Mouse (Mus musculus): ENCODE data around the gene Gtf2a1l. TPM values are rescaled to one million over a fixed set of nuclear protein-coding genes. Genes with fewer than 3 reads are reported as not detected.

Gtf2a1l gene
- total RNA-seq, 2 experiments from 2014 or later = not detected

DNA sequence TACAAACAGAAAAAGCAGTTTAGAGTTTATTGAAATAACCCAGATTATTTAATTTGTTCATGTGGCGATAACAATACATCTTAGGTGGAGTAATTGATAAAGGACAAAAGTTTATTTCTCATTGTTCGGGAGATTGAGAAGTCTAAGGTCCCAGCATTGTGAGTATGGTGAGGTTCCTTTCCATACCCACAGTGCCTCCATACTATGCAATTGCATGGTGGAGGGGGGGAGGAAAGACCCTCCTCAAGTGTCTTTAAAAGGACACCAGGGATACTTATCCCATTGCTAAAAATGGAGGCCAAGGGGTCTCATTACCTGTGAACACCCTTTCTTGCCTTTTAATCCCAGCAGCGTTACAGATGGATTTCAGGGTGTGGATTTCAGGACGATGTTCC lies 15.1 kb upstream of the Gtf2a1l start:
- no peak for DNase-seq

DNA sequence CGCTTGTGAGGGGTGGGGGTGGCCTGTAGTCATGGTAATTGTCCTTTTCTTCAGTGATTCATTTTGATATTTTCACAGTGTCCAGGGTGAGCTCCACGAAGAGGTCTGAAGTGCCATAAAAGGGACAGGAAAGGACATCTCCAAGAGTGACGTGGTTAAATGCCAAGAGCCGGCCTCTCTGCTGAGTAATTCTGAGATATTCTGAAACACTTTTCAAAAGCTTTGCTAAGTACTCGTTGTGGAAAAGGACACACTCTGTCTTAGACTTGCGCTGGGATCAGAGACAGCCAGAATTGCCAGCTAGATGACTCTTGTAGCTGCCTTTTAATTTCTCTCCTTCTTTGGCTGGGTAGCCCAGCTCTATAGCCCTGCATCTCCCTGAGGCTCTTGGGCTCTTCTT lies 9.9 kb upstream of the Gtf2a1l start:
- DNase-seq = no peak

DNA sequence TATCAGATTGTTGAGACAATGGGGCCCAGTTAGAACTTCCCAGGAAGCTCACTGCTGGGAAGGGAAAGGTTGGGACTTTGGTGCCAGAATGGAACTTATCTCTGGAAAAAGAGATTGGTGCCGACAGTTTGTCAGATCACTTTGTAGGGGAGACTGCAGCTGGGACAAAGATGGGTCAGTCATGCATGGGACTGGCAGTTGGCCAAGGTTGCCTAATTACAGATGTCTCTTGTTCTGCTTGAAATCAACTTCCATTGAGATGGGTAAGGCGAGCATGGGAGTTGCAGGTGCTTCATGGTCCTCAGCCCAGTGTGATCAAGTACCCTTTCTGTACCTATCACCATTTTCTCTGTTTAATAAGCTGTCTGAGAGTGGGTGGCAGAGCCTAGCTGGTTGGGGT lies 2.4 kb upstream of the Gtf2a1l start:
- no peak for DNase-seq

DNA sequence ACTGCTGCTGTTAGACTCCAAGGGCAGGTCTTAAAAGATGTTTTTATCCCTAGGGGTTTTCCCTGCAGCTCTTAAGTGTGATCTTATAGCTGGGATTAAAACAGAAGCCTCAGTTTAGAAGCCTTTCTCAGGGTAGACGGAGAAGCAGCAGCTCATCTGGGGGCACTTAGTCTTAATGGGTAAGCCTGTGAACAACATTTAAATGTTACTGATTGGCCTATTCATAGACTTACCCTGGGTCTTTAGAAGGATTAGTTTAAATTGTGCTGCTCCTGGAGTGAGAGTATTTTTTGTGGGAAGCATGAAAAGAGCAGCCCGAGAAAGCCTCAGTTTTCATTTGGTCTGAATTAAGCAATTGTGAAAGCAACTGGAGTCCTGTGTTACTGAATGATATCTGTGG lies 1.5 kb downstream of the Gtf2a1l start:
- no peak for DNase-seq

DNA sequence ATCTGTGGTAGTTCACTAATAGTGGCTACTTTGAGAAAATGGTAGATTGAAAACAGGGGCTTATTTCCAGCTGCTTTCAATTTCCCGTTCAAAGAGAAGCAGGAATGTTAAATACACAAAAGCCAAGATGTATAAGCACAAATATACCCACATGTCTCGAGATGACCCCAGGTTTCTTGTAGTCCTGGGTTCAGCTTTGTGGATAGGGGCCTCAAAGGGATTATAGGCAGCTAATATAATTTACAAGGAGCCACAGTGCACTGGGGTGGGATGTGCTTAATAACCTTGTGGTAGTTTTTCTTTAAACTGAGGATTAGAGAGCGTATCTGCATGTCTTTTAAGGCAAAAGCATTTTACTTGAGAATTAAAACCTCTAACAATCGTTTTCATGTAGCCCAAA lies 2.3 kb downstream of the Gtf2a1l start:
- DNase-seq = no peak

DNA sequence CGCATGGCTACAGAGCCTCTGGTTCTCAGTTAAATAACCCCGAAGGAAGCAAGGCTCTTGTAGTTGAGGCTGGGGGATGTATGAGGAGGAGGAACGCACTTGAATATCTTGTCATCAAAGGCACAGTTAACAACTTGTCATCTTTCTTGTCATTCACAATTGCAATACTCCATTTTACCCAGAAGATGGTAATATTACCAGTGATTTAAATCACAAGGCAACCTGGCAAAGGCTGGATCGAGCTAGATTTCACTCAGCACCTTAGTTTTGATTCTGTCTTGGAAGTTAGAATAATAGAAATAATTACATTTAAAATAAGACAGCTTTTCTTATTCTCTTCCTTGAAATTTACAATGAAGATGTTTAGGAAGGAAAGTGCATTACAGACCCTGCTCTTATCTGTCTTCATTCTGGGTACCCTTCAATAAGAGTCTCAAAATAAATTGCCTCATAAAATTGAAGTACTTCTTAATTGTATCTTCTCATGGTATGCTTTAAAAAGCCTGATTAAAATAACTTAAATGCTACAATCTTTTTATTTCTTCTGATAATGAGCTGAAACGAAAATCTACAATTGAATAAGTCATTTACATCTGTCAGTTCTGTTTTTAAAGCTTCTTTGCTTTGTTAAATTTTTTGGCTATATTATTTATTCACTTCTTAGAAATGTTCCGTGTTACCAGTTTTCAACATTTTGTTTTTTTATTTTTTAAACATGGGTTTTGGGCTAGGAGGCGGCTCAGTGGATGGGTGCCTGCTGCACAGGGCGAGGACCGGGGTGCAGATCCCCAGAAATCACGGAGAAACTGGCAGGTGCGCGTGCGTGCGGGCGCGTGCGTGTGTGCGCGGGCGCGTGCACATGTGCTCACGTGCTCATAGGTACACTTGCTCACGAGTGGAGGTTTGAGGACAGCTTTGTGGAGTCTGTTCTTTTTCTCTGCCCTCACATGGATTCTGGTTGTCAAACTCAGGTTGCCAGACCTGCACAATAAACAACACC lies 7.2 kb downstream of the Gtf2a1l start:
- no peak for DNase-seq

DNA sequence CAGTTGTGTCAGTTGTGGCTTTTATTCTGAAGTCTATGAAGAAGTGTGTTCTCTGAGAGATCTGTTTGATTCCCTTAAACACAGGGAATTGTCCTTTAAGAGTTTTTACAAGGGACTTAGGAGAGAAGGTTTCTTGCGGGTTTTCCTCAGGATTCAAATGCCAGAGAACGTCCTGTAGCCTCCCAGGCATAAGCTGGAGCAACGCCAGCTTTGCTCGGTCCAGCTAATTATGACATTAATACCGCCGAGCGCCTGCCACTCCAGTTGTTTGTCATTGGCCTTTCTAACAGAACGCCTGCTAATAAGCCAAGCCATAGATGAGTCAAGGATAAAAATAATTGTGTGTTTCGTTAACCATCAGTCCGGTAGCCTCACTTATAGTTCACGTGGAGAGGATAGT lies 19.8 kb downstream of the Gtf2a1l start:
- no peak for DNase-seq

DNA sequence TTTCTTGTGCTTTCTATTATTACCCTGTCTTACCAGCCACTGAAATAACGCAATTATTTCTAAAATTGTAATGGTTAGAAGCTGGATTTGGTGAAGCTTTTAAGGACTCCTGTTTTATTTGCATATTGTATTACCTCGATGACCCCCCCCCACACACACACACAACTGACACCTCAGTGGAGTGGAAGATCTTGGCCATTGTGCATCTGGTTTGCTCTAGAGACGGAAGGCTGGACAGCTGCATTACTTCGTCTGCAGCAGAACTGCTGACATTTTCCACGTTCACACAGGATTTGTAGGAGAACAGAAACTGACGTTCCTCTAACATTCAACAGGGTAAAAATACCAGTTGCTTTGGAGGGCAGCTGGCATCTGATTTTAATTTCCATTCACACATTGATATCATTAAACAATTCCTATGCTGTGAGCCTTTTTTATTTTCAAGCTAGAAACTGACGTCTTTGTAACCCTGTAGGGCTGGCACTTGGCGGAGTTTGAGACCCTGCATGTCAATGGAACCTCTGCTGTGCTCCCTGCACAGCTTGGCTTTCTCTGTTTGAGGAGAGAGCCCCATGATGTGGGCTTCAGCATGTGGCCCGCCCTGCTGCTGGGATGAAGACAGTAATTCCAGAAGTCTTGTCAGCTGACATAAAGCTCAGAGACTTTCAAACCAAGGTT lies 28.3 kb downstream of the Gtf2a1l start:
- DNase-seq = peak; percentile 5

DNA sequence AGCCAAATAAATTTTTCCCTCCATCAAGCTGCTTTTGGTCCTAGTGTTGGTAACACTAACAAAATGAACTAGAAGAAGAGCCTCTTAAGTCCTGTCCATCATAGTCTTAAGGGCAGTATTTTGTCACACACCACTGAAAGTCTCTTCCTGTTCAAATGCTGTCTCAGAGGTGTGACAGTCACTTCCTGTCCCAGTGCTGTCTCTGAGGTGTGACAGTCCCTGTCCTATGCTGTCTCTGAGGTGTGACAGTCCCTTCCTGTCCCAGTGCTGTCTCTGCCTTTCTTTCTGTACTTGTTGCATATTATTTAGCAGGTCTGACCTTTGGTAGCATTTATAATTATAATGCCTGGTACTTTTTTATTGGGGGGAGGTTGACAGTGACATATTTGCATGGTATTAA lies 32.4 kb downstream of the Gtf2a1l start:
- DNase-seq = no peak

DNA sequence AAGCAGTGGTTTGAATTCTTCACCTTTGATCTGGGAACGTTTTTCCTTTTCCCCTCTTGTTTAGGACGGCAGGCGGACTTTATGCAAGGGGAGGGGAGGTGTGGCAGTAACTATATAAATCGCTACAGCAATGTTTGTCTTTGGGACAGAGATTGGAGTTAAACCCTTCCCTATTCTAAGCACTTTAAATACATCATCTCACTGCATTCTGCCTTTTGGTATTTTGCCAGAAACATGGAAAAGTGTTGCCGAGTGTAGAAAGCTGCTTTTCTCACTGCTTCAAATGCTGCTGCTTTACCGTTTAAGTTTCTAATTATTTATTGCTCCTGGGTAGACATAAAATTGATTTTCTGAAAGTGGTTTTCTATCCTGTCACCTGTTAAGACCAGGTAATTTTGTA lies 33.9 kb downstream of the Gtf2a1l start:
- no peak for DNase-seq

DNA sequence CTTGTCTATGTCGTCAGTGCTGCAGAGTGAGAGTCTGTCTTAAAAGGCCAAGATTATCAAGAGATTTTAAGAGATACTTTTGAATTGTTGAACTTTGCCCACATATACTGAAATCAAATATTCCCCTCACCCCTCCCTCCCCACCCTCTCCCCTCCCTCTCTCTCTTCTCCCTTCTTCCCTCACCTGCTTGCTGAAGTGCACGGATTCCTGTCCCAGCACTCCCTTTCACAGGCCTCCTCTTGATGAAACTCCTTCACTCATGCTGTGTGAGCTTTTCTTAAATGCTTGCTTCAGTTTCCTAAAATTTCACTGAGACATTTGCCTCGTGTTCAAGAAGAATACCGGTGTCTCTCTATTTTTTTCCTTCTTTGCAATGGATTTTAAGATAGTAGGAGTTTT lies 34.7 kb downstream of the Gtf2a1l start:
- no peak for DNase-seq

DNA sequence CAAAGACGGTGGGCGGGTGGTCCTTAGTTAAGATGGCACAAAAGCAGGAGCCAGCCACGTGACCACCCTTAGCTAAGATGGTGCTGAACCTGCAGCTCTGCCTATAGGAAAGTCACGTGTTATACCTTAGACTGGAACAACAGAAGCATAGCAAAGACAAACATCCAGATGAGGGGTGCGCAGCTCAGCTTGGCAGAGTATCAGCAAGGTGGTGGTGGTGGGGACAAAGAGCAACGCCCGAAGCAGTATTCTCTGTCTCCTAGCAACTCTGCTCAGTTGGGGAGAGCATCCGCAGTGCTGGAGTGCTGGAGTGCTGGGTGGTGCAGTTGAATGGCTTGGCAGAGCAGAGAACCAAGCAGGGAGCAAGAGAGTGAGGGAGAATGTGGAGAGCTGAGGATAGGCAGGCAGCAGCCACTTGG lies 37.8 kb downstream of the Gtf2a1l start:
- DNase-seq = no peak

DNA sequence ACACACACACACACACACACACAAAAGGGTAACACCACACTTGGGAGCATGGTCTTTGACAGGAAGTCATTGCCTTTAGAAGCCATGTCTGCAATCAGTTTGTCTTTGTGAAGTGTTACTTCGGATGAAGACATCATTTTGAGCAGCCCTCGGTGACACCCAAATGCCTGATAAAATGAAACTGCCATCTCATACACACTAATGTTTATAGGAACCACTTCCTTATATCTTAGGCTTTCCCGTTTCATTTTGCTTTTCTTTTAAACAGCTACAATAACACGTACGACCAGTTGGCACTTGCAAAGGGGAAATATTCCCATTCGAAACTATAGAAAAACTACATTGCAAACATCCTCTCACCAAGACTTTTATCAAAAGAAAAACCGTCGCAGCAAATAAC lies 81.2 kb downstream of the Gtf2a1l start:
- DNase-seq = no peak

DNA sequence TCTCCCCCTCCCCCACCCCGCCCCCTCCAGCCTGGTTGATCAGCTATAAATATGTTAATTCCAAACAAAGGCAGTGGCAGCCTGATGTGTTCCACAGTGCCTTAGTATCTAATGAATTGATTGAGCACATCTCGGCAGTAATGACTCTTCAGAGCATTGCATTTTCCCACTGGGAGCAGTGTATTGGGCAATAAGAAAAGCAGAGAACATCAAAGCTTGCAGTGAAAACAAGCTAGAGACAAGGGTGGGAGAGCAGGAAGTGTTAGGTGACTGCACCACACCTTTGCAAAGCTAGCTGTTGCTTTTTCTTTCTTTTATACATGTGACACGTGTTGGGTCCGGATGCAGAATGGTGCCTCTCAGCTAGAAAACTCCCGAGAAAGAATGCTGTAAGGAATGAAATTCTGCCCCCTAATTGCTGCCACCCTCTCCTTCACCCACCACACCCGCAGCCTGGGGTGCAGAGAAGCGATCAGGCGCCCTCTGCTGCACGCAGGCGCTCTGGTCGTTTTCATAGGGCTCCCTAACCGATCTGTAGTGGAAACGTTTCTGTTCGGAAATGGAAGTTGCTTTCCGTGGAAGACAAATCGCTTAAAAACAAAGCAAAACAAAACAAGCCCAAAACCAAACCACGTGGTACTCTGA lies 84.5 kb downstream of the Gtf2a1l start:
- peak; percentile 33 for DNase-seq

DNA sequence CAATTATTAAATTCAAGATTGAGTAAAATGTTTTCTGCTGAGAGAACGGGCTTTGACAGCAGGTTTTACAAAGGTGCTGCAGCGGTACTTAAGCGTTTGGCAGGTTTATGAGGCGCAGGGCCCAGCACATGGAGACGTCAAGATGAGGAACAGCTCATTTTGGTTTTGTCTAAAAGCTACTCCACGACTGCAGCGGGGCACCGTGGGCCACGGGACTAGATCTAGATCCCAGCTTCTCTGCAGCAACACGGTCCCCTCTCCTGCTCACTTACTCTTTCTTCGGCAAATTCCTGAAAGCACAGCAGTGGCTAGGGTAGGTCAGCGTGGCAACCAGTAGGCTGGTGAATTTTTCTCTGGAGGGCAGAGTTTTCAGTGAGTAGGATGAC lies 85.0 kb downstream of the Gtf2a1l start:
- DNase-seq = no peak

DNA sequence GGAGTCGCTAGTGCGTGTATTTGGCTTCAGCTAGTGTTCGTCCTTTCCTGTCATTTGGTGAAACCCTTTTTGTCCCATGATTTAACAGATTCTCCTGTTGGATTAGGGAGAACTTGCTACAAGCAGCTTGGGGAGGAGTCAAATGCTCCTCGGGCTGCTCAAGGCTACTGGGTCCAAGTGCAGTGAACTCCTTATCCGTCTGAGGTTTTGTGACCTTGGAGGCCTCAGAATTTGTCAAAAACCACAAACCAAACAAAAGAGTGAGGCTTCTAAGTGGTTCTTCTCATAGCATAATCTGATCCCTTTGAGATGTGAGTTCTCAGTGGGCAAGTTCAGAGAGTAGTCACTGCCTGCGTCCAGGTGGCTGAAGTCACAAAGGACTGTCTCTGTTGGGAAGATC lies 87.3 kb downstream of the Gtf2a1l start:
- no peak for DNase-seq

DNA sequence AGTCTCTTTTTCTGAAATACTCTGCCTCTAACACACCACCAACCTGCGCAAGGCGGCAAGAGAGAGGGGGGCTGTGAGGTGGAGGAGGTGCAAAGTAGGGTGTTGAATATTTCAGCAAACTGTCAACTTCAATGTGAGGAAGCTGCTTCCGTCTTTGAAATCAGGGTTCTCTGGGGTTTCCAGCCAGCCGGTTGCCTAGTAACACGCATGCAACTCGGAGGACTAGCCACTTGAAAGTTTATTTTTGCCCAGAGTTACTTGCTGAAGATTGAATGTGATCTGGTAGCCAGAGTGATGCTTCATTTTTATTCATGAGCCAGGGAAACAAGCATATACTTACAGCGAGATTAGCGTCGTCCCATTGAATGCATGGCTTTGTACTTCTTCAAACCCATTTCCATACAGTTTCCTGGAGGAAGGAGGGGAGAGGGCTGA lies 89.6 kb downstream of the Gtf2a1l start:
- DNase-seq = no peak

DNA sequence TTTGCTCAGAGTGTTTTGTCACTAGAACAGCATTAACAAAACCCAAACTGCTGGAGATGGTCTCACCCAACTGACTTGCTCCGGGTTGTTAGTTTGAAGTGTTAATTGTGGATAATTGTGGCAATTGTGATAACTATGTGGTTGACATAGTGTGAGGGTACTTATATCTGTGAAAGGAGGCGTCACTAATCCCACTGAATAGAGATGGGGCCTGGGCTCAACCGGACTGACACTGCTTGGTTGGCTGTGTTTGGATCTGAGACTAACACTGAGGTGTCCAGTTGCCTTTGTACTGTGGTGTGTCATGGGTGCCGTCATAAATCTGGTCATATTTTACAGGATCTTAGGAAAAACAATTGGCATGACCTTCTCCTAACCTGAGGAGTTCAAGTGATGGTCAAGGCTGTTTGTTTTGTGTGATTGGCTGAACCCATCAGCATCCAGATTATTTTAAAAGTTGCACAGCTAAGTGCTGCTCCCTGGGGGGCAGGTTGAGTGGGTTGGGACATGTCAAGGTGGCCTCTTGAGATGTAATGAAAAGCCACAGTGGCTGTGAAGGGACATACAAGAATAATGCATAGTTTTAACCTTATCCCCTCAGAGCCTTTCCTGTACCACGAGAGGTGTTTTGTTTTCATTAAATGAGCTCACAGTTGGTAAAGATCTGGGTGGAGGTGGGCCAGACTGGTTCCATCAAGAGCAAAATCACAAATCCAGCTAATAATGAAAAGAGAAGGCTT lies 95.1 kb downstream of the Gtf2a1l start:
- DNase-seq = no peak

DNA sequence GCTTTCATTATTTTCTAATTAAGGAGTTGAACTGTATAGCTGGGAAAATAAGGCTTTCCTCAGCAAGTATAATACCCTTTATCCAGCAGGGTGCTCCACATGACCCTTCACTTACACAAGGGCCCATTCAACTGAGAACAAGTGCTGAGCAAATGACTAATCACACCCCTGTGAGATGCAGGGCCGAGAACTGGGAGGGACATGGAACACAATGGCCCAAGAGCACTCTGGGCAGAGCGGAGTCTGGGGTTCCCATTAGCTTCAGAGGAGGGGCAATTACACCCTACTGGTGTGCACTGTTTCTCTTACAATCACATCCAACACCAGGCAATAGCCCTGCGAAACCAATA lies 95.7 kb downstream of the Gtf2a1l start:
- DNase-seq = no peak
